Mouse (Mus musculus) brain, embryonic 18.5 days (tissue): ENCODE measurements around the gene Myo1c.

Experiments used
- DNase-seq: peaks from one replicate; pipeline ENCODE4 v3.0.0-alpha.2; 2012; ENCODE audit warnings: low read depth, low spot score

Myo1c gene

DNA sequence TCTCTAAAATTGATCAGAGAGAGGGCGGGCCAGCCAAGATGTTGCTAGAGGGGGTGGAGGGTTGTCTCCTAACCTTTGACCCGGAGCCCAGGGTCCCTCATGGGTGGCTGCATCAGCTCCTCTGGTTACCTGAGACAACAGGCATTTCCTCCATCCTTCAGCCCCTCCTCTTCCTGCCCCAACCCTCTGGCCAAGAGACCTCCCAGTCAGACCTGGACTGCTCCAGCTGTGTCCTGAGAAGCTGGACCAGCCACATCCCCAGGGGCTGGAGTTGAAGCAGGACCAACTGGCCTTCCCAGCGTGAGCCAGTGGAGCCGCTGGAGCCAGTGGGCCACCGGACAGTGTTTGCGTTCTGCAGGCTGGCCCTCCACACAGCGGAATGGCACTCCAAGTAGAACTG lies at the start of gene Myo1c:
Gene Myo1c (plus strand): TSS at position 194 of the 400 bp plus-strand sequence.
- DNase-seq: no peak

DNA sequence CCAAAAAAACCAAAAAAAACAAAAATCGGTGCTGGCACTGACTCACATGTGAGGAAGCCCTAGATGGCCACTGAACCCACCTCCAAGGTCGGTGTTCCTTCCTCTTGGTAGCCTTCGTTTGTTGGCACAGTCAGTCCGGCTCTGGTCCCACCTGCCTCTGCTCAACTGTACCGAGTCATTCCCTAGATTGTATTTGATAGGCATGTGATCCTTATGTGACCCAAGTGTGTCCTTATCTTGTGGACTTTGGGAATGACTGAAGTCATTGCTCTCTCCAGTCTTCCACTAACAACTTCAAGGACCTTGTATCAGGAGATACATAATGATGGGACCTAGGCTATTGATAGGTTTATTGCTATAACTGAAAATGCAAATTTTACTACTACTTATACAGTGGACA lies 45.5 kb upstream of the Myo1c start:
- no peak for DNase-seq

DNA sequence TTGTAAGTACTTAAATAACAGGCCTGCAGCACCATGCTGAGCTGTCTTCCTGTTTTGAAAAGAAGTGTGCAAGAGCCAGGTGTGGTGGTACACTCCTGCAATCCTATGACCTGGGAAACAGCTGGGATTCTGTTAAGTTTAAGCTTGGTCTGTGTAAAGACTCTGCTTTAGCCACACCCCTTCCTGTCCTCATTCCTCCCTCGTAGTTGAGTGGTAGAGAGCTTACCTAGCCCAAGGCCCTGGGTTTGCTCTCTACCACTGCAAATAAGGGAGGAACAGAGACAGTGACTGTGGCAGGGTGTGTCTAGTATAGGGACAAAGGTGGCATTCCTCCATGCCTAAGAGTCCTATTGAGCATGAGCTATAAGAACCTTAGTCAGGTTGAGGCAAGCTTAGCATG lies 45.0 kb upstream of the Myo1c start:
- DNase-seq: no peak

DNA sequence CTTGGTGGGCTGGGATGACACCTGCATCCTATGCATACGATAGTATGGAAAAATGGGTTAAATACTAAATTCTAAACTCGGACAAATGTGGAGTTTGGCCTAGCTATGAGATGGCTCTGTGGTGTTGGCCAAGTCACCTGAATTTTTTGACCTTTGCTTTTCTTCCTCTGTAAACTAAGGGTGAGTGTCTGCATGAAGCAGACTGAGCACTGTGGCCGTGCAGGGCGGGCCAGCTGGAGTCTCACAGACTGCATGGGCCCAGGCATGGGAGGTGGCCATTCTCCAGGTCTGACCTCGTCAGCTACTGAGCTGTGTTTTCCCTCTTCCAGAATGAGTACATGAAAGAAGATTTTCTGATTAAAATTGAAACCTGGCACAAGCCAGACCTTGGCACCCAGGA lies 41.5 kb upstream of the Myo1c start:
- DNase-seq: no peak

DNA sequence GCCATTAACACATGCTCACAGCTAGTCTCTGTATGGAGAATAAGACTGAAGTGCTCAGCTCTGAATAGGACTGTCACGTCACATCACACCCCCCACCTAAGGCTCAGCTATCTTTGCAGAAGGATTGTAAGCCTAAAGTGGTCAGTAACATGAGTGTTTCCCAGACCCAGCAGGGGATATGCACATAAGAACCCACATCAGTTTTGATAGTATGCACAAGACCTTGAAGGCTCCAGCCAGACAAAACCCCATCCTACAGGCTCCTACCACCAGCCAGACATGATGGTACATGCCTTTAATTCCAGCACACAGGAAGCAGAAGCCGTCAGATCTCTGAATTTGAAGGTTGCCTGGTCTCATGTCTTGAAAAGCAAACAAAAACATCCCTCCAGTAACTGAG lies 40.3 kb upstream of the Myo1c start:
- DNase-seq: no peak

DNA sequence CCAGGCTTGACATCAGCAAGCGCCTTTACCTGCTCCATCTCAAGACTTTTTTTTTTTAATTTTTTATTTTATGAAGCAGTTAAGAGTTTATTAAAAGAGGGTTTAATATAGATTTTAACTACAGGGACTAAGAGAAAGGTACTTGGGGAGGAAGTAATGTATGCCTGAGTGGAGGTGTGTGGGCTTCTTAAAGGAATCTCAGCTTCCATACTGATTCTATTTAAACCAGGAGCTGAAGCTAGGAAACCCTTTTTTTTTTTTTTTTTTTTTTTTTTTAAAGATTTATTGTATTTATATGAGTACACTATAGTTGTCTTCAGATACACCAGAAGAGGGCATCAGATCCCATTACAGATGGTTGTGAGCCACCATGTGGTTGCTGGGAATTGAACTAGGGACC lies 35.5 kb upstream of the Myo1c start:
- DNase-seq: no peak

DNA sequence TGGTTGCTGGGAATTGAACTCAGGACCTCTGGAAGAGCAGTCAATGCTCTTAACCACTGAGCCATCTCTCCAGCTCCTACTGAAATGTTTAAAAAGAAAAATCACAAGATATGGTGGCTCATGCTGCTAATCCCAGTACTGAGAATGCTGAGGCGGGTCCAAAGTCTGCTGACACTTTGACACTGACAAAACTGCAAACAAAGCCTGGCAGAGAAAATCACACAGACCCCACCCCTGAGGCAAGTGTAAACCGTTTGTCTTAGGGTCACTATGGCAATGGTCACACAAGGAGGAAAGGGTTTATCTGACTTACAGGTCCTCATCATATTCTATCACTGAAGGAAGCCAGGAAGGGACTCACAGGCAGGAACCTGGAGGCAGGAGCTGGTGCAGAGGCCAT lies 34.7 kb upstream of the Myo1c start:
- DNase-seq: no peak

DNA sequence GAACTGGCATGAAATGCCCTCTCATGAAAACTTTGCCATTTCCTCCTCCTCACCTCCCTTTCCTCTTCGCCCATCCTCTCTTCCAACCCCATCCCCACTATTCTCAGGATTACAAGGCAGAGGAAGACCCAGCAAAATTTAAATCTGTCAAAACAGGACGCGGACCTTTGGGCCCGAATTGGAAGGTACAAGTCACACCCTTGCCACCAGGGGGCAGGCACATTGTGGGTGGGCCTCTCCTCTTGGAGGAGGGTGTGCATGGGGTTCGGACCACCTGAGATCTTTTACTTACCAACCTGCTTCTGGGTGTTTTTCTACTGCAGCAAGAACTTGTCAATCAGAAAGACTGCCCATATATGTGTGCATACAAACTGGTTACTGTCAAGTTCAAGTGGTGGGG lies 31.2 kb upstream of the Myo1c start:
- DNase-seq: no peak

DNA sequence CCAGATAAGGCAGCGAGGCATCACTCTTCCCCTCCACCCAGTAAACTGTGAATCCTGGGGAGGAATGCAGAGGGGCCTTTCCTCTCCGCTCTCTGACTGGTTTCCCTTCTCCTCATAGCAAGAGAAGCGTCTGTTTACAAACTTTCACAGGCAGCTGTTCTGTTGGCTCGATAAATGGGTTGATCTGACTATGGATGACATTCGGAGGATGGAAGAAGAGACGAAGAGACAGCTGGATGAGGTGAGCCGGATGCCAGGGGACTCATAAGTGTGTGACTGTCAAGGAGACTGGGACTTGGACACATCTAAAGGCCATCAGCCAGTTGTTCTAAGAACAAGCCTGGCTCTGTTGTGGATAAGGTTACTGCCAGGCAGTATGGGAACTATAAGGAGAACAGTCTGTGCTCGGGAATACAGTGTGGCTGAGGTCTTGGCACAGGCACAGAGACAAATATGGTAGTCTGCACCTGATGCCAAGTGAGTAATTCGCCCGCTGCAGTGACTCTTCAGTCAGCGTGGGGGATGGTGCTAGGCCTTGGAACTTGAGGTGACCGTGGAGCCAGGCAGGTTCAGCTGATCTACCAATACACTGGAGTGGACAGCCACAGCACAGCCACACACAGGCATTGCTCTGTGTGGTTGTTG lies 30.0 kb upstream of the Myo1c start:
- DNase-seq: no peak

DNA sequence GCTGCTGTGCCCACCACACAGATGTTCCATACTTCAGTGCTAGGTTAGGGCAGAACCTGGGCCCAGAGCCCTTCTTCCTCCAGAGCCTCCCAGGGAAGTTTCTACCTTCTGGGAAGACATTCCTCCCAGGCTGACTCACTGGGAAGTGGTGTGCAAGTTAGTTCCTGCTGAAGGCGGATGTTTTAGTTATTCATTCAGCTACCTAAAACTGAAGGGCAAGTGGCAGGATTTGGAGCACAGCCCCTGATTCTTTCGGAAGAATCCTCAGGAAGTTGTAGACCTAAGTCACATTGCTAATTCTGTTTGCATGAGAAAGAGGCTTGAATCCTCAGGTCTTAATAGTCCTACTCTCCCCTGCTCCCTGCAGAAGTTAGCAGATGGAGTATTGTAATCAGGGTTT lies 28.9 kb upstream of the Myo1c start:
- DNase-seq: no peak

DNA sequence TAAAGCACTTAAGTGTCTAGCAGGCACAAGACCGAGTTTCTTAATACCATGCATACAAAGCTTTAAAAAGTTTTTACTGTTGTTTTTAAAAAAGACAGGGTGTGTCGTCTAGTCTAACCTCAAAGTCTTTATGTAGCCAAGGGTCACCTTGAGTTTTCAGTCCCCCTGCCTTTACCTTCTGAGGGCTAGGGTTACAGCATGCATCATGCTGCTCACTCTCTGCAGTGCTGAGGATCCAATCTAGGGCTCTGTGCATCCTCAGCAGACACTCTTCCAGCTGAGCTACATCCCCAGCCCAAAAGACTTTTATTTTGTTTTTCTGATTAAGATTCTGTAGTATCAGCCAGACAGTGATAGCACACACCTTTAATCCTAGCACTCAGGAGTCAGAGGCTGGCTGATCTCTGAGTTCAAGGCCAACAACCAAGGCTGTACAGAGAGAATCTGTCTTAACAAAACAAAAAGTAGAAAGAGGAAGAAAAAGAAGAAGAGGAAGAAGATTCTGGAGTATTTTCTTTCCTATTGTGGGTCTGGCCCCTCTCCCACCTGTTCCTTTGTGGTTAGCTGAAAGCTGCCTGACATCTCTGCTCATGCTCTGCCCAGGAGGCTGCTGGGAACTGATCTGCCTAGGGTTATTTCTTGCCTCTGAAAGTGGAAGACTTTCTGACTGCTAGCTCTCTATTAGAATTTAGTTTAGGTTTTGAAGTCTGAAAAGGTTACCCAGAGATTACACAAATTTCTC lies 27.5 kb upstream of the Myo1c start:
- DNase-seq: no peak

DNA sequence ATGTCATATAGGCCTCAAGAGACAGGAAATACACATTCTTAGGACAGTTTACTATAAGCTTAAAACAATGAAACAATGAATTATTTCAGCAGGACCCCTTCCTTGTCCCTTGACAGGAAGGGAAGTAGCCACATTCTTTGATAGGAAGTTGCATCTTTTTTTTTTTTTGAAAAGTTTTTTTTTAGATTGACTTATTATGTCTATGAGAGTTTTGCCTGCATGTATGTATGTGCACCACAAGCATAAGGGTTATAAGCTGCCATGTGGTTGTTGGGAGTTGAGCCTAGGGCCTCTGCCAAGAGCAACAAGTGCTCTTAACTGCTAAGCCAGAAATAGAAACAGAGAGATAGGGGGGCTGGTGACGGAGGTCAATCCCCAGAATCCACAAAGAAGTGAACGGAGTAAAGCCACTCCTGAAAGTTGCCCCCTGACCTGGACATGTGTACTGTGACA lies 26.2 kb upstream of the Myo1c start:
- DNase-seq: no peak

DNA sequence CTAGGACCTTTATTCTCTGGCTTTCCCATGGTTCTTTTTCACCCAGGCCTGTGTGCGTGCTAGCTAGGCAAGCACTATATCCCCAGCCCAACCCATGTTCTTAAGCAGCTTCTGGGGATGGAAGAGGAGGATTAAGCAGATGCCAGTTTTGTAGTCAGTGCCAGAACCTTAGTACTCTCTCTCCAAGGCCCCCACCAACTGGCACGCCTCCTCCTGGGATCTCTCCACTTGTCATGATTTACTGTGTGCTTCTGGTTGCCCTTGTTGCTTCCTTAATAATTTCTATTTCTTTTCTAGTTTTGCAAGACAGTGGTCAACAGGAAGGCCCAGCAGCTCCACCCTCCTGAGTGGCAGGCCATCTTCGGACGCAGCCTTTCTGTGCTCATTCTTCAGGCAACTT lies 24.5 kb upstream of the Myo1c start:
- no peak for DNase-seq

DNA sequence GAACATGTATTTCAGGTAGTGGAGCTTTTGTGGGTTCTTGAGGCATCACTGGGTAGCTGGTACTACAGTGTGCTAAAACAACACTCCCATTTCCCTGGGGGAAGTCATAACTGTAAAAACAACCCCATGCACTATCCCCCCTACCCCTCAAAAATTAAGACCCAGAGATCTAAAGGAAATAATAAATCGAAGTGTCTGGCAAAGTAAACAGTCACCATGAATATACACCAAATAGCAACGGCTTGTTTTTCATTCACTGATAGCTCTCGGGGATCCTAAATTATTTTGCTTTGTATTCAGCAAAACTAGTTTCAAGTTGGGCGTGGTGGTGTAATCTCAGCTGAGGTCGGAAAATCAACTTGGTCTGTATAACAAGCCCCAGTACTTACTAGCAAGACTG lies 20.2 kb upstream of the Myo1c start:
- no peak for DNase-seq

DNA sequence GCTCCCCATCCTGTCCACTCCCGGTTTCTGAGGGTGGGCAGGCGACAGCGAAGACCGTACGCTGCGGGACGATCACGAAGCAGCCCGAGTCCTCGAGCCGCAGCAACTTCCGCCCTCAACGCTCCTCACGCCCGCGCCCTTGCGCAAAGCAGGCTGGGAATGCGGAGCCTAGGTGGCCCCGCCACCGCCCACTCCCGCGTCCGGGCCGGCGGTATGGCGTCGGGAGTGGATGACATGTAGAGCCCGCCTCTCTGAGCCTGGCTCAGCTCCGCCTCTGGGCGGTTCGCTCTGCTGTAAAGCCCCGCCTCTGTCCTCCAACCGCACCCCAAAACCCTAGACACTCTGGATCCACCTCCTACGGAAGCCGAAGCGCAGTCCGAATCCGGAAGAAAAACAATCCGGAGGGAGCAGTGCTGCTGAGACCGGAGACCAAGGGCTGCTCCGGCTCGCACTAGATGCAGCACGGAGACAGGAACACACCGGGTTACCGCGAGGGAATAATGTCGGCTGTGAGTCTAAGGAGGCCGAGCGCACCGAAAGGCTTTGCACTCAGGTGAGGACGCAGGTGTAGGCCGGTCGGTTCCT lies 19.6 kb upstream of the Myo1c start, which contains the start of gene Inpp5k:
Gene Inpp5k (plus strand): TSS at position 344 of the 585 bp plus-strand sequence.
- peak; percentile 96 for DNase-seq

DNA sequence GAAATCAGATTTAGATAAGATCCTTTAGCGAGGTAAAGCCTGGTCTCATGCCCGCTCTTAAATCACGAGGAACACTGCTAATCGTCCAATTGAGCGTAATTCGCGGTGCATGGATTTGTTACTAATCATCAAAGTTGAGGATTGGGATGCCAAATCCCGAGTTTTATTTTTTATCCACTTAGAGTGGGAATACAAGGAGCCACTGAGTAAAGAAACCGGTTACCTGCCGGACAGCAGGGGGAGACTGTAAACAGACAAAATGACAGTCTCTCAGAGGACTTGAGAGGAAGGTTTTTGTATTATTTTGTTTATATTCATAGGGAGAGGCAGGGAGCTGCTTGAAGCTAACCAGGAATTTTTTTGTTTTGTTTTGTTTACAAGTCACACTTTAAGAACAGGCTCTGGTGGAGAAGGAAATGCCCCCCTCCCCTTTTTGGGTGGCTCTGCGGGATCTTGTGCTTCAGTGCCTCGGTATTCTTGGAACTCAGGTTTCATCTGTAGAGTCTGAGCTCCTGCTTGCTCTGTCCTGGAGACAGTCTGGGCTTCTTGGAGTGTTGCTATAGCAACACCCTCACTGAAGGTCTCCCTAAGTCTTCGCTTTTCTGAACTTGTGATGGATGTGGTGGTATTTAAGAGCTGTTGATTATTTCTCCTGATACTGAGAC lies 18.6 kb upstream of the Myo1c start:
- no peak for DNase-seq

DNA sequence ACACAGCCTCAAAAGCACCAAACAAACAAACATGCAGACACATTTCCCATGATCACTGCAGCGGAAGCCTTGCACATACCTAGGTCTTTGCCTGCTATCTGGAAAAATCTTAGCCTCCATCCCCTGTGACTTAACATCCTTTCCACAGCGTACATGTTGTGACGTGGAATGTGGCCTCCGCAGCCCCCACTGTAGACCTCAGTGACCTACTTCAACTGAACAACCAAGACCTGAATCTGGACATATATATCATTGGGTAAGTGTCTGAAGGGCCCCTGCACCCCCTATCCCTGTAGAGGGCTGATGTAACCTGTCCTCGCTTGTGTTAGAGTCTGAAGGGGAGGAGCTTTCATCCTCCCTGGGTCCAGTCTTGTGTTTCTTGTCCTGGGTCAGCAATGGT lies 17.4 kb upstream of the Myo1c start:
- no peak for DNase-seq

DNA sequence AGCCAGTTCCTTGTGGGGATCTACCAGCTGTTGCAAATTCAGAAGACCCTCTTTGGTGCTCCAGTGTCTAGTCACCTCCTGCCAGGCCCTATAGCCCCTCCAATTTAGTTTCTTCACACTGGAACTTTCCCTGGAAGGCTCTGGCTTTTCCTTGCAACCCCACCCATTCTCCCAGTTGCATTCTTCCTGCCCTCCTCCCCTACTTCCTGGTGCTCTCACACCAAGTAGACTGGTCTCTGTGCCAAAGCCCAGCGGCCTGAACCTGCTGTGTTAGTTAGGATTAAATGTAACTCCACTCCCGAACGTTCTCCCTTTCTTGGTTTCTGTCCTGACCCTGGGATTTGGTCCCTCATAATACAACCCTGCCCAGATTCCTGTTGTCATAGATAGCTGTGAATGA lies 15.5 kb upstream of the Myo1c start:
- DNase-seq: no peak

DNA sequence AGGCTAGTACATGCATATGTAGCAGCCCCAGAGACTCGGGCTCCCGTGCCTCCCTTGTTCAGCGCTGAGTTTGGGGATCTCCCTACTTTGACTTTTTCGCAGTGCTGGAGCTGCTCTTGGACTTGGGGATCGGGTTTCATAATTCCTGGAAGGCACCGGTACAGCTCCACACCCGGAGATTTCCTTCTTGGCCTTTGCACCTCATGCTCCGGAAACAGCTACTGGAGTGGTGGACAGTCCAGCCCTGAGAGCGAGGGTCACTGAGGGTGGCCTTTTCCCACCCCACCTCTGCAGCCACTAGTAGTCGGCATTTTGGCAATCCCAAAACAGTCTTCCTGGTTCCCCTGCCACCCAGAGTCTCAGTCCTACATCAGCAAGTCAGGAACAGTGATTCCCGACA lies 15.0 kb upstream of the Myo1c start:
- DNase-seq: no peak

DNA sequence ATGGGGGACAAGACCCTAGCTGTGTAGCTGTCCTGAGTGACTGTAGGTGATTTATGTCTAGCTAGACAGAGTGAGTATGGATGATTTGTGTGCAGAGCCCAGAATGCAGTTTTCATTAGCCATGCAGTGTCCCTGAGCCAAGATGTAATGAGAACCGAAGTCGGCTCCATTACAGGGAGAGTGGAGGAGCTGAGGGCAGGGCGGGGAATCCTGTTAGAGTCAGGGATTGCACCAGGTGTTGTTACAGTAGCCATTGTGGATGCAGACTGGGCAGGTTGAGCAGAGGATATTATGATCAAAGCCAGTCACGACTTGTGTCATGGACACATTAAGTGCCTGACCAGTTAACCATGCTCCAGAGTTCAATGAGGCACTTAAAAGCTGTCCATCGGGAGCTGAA lies 7.0 kb upstream of the Myo1c start:
- no peak for DNase-seq

DNA sequence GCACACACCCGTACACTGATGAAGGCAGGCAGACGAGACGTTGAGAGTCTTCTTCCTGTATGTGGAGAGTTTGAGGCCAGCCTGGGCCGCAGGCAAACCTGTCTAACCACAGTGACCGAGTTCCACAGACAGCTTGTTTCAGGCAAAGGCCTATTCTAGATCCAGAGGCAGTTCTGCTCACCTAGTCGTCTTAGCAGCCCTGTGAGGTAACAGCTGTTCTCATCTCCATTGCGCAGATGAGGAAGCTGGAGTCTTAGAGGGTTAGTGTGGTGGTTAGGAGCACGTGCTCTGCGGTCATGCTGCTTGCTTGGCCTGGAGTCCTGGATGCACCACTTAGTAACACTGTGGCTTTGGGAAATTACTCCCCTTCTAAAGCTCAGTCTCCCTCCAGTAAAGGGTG lies 5.6 kb upstream of the Myo1c start:
- no peak for DNase-seq

DNA sequence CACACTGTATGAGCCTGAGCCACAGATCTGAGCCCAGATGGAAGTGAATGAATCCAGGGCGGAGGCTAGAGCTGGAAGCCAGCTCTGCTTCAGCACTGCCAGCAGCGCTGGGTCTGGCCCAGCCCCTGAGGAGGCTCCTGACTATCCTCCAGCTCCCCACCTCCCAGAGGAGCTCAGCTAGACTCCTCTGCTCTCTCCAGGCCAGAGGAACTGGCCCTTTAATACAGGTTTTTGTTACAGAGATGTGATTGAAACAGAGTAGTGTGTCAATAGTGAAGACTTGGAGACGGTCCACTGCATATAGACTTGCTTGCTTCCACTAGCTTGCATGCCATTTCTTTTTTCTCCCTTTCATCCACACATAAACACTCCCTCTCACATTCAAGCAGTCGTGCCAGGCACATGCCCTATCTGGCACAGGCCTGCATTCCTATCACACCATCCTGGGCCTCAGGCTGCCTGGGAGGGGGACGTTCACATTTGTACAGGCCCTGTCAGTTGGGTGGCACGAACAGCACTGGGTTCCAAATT lies 2.6 kb upstream of the Myo1c start:
- DNase-seq: no peak
